Mouse (Mus musculus) layer of hippocampus, adult 2 months (tissue): ENCODE data around the gene A730046J19Rik. TPM values are rescaled to one million over a fixed set of nuclear protein-coding genes. Genes with fewer than 3 reads are reported as not detected.
A peak's percentile ranks its signal among the peaks of the same experiment; 100 is the strongest.

ENCODE experiments used
- DNase-seq, 2 experiments: peaks; one replicate each; pipeline ENCODE4 v3.0.0; 2022; ENCODE audit warnings: low spot score in 2 of 2
- H3K27ac ChIP-seq: fragments of 200-600 bp; 2 replicates; pipeline ENCODE4 v1.8.1; 2022
- H3K4me3 ChIP-seq: fragments of 200-600 bp; 2 replicates; pipeline ENCODE4 v1.8.1; 2022; ENCODE audit warnings: mild to moderate bottlenecking
- CTCF ChIP-seq: fragments of 200-600 bp; conservative IDR thresholded peaks from 2 replicates; pipeline ENCODE4 v1.8.1; 2022; ENCODE audit warnings: antibody characterized with exemption, mild to moderate bottlenecking, moderate library complexity
- long read RNA-seq, 2 experiments: library from polyadenylated mRNA; stranded (forward); transcript quantifications; one replicate each; pipeline ENCODE4 v2.0.0; 2021; ENCODE audit warnings: borderline mapping rate in 2 of 2
- total RNA-seq, 2 experiments: library from RNA; stranded (reverse); gene quantifications; 2 replicates each; pipeline ENCODE4 v1.2.3; 2021

The A730046J19Rik gene
- total RNA-seq = under 1 TPM; 0.08 to 0.22 TPM
- long read RNA-seq, experiment 1 = 0 reads
- long read RNA-seq, experiment 2 = 0 reads

DNA sequence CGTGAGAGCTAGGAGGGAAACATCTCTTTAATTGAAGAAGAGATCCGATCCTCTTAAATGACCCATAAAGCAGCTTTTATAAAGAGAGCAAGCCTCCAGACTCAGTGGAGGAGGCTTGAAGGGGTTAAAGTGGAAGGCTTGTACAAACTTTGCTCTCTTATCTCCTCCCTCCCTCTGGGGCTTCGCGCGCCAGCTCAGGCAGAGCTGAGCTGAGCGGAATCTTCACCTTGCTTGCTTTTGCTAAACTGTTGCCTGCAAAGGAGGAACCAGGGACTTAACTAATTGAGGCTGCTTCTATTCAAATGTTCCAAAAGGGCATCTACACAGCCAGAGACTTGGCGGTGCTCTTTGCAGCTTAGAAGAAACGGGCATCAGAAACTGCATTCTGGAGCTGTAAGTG lies at the start of gene A730046J19Rik:
TSS of gene A730046J19Rik (plus strand) at position 173 of the 400 bp plus-strand sequence.
- DNase-seq = no peak
- no peak within 1 kb of the TSS for H3K27ac ChIP-seq
- H3K4me3 ChIP-seq = no peak within 1 kb of the TSS
- TF ChIP-seq CTCF = no peak

GRCm38 (mm10) chrX:144104619-144105416 lies 48.7 kb upstream of the A730046J19Rik start:
- DNase-seq = peak in 1 of 2 experiments; percentile 8
- H3K27ac ChIP-seq = no peak overlapping the region
- TF ChIP-seq CTCF = no peak
- H3K4me3 ChIP-seq = no peak overlapping the region

- H3K4me3 ChIP-seq = no peak overlapping the region
- DNase-seq = no peak
Observed at GRCm38 (mm10) chrX:144136281-144136680, 17.2 kb upstream of the A730046J19Rik start.

GRCm38 (mm10) chrX:144149987-144150386 lies 3.5 kb upstream of the A730046J19Rik start:
- no peak for TF ChIP-seq CTCF
- no peak for DNase-seq
- no peak overlapping the region for H3K4me3 ChIP-seq
- H3K27ac ChIP-seq = no peak overlapping the region

More at GRCm38 (mm10) chrX:144136281-144136680, 17.2 kb upstream of the A730046J19Rik start:
- no peak overlapping the region for H3K27ac ChIP-seq
- no peak for TF ChIP-seq CTCF

DNA sequence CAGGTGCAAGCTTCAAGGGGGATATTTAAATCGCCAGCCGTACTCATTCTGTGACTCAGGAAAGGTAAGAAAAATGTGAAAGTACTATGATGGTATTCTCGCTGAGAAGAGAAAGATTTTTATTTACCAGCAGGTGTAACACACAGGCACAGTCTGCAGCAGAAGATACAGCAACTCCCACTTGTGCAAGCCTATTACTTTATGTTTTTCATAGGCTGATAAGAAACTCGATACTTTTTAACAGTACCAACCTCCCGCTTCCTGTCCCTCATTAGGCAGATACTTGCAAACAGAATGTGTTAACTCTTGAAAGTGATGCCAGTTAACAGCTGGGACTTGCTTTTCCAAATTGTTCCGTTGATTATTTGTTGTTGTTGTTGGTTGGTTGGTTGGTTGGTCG lies 616 bp downstream of the A730046J19Rik start:
- DNase-seq = no peak
- TF ChIP-seq CTCF = no peak
- Histone ChIP-seq H3K27ac (no peak overlapping the region), H3K4me3 (no peak overlapping the region)

- Histone ChIP-seq H3K27ac (no peak overlapping the region), H3K4me3 (no peak overlapping the region)
- TF ChIP-seq CTCF = no peak
- no peak for DNase-seq
Observed at GRCm38 (mm10) chrX:144162936-144163335, 9.4 kb downstream of the A730046J19Rik start.

Other genes with a start within 250 kb of the A730046J19Rik start
- gene Dcx, start 220.4 kb upstream of the A730046J19Rik start, total RNA-seq = 10 to 100 TPM; 13.1 to 13.8 TPM
- 10 to 100 TPM; 10.0 to 10.5 TPM for gene Alg13, start 164.1 kb downstream of the A730046J19Rik start, total RNA-seq